Mouse (Mus musculus) spleen, adult 18-20 months (tissue): ENCODE measurements at regions not wholly inside any gene's neighbourhood (a gene's known extent, or its start where the extent isn't known, plus 50 kb on each side); places are given as distances from the start of the nearest gene placed in this dataset.

Experiments used
- DNase-seq, 2 experiments: peaks; one replicate each; pipeline ENCODE4 v3.0.0; 2022; ENCODE audit warnings: mixed read lengths in 2 of 2

DNA sequence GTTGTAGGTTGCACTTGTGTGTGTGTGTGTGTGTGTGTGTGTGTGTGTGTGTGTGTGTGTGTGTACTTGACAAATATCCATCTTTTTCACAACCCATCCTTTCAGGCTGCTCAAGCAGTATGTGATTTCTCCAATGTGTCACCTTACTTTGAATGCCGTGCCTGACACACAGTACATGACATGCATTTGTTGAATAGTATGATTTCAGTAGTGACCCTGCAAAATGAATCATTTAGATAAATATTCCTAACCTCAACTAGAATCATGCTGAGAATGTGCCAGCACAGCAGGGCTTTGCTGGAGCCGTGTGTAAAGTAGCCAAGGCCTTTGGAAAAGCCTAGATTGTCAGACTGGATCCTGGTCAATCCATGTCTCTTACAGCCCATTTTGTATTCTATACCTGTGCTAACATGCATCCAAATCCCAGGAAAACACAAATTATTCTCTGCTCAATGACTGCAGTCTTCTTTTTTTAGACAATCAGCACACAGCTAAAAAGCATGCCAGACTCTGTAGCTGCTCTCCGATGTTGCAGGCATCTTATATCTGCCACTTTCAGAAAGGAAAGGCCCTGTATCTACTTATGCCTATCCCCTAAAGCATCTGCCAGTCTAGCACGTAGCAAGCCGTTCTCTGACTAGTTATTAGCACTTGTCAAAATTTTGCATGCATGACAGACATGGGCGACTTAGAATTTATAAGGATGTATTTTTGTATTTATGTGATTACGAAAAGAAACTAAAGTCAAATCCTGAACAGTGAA lies 60.0 kb upstream of the Gpr141 start:
- no peak for DNase-seq

- no peak for DNase-seq
Observed at GRCm38 (mm10) chr13:19882889-19883288, 58.8 kb upstream of the Gpr141 start.

DNA sequence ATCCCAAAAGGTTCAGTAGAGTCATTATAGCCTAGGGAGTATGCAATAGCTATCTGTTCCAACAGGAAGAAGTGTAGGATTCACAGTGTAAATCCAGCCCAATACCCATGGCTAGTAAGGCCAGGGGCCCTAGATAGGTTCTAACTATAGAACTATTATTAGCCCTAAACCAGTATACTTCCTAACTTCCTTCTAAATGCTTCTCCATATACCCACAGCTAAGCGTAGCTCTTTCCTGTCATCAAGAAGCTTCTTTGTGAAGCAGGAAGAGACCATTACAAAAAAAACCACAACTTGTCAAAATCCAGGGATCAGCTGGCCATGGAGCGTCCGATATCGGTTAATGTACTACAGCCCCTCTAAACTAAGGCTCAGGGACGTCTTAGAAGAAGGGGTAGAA lies 57.7 kb upstream of the Gpr141 start:
- DNase-seq = no peak

GRCm38 (mm10) chr13:19874621-19875249 lies 50.7 kb upstream of the Gpr141 start:
- no peak for DNase-seq
